Mouse (Mus musculus): Measurements from ENCODE around the gene Mfn2. TPM values are rescaled to one million over a fixed set of nuclear protein-coding genes. Genes with fewer than 3 reads are reported as not detected.

The Mfn2 gene
- total RNA-seq, 2 experiments from 2014 or later, result 689 to 706 TPM

DNA sequence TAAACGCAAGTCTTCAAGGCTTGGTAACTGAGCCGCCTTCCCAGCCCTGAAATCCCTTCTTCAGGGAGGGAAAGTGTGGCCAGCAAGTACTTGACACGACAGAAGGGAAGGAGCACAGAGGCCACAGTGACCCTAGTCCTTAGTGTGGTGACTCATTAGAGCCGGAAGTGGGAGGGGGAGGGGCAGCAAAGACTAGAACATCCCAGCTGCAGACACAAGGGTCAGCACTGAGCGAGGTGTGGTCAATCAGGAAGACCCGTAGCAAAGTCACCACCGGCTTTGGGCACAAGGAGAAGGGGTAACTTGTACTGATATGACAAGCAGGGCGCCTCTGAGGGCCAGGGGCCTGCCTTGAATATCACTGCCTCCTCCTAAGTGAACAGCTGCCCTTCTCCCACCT, 23.2 kb upstream of the Mfn2 start:
- intact Hi-C loops (cut with DNase I), result no loop called here
- DNase-seq (ENCODE audit: low spot score), result no peak

DNA sequence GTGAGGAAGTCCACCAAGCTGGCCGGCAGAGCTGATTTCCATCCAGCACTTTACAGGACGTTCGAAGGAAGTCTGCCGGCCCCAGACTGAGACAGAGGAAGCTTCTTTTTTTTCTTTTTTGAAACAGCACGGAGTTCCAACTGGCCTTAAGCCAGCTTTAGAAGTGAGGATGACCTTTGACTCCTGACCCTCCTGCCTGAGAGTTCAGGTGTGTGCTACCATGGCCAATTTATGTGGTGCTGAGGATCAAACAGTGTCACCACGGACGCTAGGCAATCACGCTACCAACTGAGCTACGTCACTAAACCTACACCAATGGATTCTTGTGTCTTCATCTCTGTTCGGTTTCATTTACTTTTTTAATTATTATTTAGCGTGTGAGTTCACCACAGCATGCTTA, 17.8 kb upstream of the Mfn2 start:
- intact Hi-C loops (cut with DNase I), result no loop called here
- DNase-seq (ENCODE audit: low spot score), result no peak

DNA sequence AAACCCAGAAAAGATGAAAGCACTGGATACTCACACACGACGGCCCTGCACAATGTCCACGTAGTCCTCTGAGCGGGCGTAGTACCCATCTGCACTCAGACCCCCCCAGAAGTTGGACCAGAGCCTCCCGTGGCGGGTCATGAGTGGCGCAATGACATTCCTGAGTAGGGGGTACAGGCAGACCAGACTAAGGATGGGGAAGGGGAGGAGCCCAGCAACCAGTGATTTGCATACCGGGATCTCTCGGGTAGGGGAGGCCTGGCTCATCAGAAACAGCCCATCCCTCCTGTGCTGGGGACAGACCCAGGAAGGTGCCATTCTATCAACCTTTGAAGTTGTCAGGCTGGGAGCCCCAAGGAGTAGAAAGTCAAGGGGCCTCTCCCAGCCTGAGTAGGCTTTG, 16.5 kb upstream of the Mfn2 start:
- DNase-seq (ENCODE audit: low spot score), result no peak
- intact Hi-C loops (cut with DNase I), result no loop called here

DNA sequence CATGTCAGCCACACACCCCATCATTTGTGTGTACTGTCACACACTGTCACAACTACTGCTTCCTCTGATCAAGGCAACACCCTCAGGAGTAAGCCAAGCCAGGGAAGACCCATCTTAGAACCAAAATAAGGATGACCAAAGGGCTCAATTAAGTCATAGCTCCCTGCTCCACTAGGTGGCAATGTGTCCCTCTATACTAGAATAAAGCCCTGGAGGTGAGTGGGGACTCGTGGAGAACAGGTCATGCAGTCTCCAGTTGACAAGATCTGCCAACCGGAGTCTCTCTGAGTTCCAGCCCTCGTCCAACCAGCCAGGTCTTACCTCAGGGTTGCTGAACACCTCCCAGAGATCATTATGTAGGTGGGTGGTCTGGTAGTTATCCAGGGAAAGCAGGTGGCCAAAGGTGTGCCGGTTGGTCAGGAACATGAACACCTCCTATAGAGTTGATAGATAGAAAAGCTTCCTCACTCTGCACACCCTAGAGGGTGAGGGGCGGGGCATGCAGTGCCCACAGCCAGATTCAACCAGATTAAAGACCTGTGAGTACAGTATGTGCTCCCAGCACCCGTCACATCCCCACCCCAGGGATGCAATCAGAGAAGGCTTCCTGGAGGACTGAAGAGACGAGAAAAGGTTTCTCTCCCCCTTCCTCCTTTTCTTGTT, 14.1 kb upstream of the Mfn2 start:
- no peak for DNase-seq (ENCODE audit: low spot score)
- intact Hi-C loops (cut with DNase I), result loop anchor here (5.0 kb wide), 1 partner anchor 34 kb away; no protein-coding TSS in a partner anchor

DNA sequence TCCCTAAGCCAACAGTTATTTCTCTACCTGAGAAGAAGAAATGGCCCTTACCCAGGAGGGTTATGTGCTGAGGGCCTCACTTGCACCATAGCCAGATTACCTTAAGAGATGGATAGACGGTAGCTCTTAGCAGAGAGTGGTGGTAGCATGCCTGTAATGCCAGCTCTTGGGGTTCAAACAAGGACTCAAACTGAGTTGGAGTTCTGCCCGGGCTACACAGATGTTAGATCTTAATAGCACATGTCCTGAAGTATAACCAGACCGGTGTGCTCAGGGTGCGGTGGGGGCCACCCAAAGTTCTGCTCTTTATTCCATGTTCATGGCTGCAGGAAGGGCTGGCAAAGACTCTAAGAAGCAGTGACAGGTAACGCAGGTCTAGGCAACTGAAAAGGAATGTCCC, 5.0 kb upstream of the Mfn2 start:
- intact Hi-C loops (cut with DNase I), result no loop called here
- no peak for DNase-seq (ENCODE audit: low spot score)

DNA sequence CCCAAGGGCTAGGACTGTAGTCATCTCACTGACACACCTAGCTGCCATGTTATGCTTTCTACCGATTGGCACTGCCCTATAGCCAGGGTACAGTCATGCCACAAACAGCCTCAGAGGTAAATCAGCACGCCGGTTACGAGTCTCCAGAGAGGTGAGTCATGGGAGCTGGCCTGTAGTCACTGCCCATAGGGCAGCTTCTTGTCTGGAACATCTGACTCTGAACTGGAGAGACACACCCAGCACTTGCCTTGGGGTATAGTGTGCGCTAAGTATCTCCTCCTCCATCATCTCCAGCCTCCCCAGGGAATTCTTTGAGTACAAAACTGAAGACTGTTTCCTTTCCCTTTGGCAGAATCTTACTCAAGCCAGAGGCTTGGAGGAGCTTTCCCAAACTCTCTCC, 1.7 kb upstream of the Mfn2 start:
- DNase-seq (ENCODE audit: low spot score), result no peak
- intact Hi-C loops (cut with DNase I), result no loop called here

DNA sequence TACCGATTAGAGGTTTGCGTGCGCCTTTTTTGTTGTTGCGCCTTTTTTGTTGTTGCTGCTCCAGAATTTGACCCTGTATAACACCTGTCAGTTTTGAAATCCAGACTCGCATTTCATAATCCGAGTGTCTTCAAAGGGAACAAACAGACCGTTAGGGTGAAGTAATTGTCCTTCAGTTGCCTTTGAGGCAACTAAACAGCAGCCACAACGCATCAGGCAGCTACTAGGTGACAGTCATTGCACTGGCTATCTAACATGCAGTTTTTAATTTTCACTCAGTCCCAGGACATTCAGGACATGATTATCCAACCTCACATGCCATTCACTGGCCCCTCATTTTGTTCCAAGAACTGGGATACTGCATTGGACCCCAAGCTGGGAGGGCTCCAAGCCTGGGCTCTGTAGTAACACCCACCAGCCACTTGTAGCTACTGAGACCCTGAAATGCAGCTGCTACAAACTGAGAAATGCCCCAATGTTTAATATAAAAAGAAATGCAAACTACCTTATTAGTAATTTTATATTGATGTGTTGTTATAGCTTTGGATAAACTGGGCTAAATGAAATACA, 671 bp upstream of the Mfn2 start:
- DNase-seq (ENCODE audit: low spot score), result no peak
- intact Hi-C loops (cut with DNase I), result loop anchor here (2.0 kb wide), 1 partner anchor 56 kb away; the partner anchor contains the start of gene Zfp933

DNA sequence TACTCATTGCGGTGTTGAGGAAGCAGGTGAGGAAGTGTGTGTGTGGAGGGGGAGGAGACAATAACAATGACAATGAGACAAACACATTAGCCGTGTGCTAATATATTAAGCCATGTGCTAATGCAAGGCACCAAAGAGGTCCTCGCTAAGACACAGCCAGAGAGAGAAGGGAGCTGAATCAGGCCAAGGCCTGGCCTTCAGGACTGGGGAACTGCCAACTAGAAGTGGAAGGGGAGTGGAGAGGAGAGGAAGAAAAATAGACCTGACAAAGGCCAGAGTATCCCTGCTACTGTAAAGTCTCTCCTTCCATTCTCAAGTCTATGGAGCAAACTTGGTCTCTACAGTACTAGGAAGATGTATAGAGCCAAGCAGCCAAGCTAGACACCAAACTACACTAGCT, 903 bp downstream of the Mfn2 start:
- intact Hi-C loops (cut with DNase I), result loop anchor here (5.0 kb wide), 1 partner anchor 39 kb away; the partner anchor contains the start of gene 2510039O18Rik
- DNase-seq (ENCODE audit: low spot score), result no peak

DNA sequence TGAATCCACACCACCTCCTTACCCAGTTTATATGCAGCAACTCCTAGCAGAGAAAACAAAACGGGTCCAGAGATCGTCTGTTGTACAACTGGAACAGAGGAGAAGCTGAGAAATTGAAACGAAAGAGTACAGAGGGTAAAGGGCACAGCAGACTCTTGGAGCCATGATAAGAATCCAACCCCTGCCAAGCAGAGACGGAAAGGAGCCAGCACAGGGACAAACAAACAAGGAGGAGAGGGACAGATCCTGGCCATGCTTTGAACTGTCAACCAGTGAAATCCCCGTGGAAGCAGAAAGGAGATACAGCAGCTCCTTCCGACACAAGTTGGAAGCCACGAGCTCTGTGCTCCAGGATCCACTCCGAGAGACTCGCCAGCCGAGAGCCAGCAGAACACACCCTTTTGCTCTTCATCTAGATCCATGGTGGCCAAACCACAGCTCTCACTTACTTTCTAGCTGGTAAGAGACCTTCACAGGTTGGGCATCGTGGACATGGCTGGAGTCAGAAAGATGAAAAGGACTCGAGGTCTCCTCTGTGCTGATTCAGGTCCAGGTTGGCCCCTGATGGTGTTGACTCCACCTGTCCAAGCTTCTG, 1.5 kb downstream of the Mfn2 start:
- DNase-seq (ENCODE audit: low spot score), result no peak

DNA sequence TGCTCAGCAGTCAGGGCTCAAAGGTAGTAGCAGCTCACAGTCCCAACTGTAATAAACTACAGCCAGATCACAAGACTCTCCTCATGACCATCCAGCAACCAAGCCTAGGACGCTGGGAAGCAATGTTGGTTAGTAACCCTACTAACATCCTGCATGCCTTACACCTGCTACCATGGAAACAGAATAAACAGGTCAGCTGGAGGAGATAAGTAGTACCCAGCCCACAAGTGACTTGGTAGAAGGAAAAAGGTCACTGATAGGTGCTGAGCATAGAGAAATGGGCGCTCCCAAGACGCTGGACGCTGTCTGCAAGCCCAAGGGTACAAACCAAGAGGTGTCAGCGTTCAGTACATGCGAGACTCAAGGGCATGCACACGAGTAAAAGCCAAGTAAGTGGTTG, 4.1 kb downstream of the Mfn2 start:
- intact Hi-C loops (cut with DNase I), result loop anchor here (5.0 kb wide), 1 partner anchor 42 kb away; the partner anchor contains the start of gene 2510039O18Rik

More for the DNA sequence above, 1.5 kb downstream of the Mfn2 start:
- intact Hi-C loops (cut with DNase I), result loop anchor here (5.0 kb wide), 1 partner anchor 39 kb away; the partner anchor contains the start of gene 2510039O18Rik

DNA sequence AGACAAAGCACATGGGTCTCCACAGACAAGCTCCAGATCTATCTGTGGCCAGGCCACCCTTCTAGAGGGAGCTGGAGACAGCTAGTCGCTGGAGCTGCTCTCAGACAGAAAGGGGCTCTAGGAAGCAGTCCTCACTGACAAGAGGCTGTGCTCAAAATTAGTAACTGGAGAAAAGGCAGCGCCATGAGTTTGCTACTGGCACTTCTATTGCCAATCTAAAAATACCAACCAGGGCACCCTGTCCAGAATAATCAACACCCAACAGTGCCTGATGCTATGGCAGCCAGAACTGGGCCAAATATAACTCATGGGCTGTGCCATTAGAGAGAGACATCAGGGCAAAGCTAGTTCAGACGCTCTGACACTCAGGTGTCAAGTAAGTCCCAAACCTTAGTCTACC, 7.2 kb downstream of the Mfn2 start:
- intact Hi-C loops (cut with DNase I), result no loop called here
- no peak for DNase-seq (ENCODE audit: low spot score)

More for the DNA sequence above, 4.1 kb downstream of the Mfn2 start:
- DNase-seq (ENCODE audit: low spot score), result no peak

DNA sequence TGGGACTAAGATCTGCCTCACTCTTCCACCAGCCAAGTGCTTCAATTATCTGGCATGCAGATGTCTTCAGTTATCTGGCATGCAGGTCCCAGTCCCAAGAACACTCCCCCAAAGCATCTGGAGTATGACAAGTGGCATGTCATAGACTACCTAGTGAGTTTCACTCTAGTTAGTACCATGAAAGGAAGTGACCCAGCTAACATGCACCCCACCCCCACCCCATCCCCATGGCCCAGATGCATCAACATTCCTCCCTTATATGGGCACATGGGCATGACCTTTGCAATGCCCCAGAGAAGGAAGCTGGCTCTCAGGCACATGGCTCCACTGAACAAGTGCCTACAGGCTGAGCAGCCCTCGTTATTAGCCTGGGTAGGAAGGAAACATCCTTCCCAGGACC, 8.1 kb downstream of the Mfn2 start:
- intact Hi-C loops (cut with DNase I), result no loop called here
- no peak for DNase-seq (ENCODE audit: low spot score)

DNA sequence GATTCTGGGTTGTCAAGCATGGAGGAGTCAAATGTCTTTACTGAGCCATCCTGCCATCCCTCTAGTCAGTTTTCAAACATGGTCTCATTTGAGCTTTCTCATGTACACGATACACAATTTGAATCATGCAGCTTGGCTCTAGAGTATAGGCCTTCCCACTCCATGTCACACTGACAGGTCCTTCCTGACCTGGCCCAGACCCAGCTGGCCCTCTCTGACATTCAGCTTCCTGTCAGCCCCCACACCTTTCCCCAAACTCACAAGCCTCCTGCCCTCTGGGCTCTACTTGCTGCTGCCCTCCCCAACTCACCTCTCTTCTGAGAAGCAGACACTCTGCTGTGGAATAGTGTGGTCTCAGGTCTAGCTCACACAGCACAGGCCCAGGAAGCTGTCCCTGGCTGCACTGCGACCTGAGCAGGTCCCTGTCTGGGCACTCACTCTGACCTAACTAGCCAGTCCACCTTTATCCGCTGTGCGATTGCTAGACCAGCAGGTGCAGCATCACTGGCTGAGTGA, 8.6 kb downstream of the Mfn2 start:
- DNase-seq (ENCODE audit: low spot score), result no peak
- intact Hi-C loops (cut with DNase I), result no loop called here

DNA sequence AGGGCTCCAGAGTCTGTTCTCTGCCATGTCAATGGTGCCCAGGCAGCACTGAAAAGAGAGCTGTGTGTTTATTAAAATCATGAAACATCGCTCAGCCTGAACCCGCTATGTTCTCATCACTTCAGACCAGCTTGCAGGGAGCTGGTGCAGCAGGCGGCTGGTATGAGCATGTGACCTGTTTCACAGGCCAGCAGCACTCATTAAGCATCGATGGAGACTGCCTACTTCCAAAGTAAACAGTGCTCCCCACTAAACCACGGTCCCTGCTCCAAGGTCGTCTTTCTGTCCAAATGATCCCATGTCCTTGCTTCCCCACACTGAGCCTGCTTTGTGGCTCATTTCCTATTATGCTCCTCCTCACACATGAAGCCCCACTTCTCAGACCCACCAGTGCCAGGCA, 14.2 kb downstream of the Mfn2 start:
- intact Hi-C loops (cut with DNase I), result no loop called here
- no peak for DNase-seq (ENCODE audit: low spot score)

DNA sequence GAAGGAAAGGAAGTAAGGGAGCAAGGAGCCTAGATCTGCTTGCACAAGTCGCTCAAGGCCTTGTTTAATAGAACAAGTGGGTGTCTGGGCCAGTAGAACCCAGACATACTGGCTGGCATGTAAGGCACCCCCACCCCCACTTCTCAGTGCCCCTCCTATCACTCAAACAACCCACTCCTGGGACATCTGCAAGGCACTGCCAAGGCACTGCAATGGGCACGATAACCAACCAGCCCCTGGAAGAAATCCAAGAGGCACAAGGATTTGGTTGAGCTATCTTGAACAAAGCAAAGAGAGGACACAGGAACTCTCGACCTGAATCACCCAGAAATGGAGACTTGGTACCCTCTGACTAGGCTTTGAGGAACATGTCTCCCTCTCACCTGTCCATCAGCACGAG, 16.3 kb downstream of the Mfn2 start:
- no peak for DNase-seq (ENCODE audit: low spot score)
- intact Hi-C loops (cut with DNase I), result no loop called here

DNA sequence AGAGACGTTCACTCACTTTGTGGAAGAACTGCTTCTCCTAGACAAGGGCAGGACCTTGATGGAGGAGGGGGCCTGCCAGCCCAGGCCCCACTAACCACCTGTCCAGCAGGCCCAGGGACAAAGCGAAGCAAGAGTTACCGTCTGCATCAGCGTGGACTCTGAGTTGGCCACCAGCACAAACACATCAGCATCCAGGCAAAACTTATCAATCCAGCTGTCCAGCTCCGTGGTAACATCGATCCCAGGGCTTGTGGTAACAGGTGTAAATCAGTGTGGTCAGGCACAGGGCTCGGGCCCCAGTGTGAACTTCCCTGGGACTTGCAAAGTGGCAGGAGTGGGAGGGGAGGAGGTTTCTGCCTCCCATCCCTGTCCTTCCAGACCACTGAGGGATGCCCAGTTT, 17.2 kb downstream of the Mfn2 start:
- intact Hi-C loops (cut with DNase I), result no loop called here
- no peak for DNase-seq (ENCODE audit: low spot score)

DNA sequence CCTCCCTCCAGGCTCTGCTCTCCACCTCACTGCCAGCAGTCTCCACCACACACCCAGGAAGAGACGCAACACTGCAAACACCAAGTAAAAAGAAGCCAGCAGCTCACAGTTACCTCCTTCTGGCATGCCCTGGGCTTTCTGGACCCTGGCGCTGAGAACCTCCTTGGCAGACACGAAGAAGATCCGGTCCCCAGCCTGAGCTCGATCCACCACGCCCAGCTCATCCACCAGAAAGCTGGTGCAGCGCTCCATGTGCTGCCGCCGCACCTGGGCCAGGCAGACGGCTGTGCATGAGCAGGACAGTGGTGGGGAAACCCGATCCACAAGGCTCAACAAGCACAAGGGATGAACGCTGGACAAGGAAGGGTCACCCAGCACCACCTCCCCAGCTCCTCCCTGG, 18.3 kb downstream of the Mfn2 start:
- intact Hi-C loops (cut with DNase I), result no loop called here
- DNase-seq (ENCODE audit: low spot score), result no peak

DNA sequence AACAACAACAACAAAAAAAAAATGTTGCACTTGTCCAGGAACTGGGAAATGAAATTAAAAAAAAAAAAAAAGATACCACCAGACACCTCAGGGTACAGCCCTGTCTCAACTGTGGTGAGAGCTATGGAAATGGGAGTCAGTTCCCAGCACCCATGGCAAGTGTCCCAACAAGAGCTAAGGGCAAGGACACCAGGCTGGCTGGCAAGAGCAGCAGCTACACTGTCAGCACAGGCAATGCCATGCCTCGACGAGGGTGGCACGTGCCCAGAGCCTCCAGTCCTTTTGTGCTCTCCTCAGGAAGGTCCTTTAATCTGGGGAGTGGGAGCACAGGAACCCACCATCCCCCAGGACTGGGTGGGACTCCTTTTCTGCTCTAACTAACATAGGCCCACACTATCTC, 20.4 kb downstream of the Mfn2 start:
- no peak for DNase-seq (ENCODE audit: low spot score)
- intact Hi-C loops (cut with DNase I), result no loop called here

DNA sequence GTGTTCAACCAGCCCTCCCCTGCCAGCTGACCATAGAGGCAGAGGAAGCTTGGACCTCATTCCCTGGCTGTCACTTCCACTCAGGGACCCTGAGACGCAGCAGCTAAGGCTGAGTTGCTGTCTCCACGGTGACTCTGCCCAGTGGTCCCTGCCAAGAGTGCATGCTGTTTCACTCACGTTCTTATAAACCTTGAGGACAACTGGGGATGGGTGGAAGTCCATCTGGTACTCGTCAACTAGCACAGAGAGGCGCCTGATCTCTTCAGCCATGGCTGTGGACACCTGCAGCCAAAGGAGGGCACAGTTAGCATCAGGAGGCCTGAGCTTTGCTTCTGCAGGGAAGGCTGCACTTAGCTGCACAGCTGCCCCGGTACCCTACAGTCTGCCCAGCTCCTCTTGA, 21.5 kb downstream of the Mfn2 start:
- intact Hi-C loops (cut with DNase I), result no loop called here
- DNase-seq (ENCODE audit: low spot score), result no peak

DNA sequence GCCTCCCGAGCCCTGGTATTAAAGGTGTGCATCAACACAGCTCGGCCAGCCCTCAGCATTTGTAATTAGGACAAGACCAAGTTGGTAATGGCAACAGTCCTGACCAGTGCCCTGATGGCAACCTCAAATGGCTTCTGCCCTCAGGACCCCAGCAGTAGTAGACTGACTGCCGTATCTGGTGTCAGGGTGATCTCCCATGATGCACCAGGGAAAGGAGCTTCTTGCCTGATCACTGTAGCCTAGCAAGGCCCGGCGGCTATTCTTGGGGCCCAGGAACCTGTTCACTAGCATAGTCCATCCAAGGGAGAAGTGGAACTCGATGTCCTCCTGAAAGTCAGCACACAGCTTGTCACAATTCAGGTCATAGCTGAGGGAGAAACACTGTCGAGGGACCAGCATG, 22.7 kb downstream of the Mfn2 start:
- intact Hi-C loops (cut with DNase I), result no loop called here
- DNase-seq (ENCODE audit: low spot score), result no peak

DNA sequence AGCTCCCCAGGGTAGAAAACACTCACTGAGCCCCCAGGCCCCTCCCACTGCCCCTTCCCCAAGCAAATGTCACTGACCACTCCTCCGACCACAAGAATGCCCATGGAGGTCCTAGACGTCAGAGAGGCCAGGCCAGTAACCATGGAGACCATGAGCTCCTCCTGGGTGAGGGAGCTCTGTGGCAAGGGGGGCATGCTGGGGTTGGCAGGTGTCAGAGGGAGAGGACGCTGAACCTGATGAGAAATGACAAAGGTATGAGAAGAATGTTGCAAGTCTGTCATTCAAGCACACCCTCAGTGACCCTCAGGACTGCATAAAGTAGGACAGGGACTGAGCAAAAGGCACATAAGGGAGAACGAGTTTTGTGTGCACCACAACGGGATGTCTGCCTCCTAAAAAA, 24.6 kb downstream of the Mfn2 start:
- intact Hi-C loops (cut with DNase I), result no loop called here
- no peak for DNase-seq (ENCODE audit: low spot score)
